Mouse (Mus musculus): ENCODE measurements around the gene Pate2.

GRCm38 (mm10) chr9:35529796-35530195 is 40.3 kb upstream of the Pate2 start:
- TF ChIP-seq POLR2A (IDR thresholded peaks at IDR 0.05; ENCODE audit: borderline replicate concordance, low read depth, low read length) (no peak), CTCF (IDR thresholded peaks at IDR 0.05; ENCODE audit: low read depth, low read length) (no peak)

All from bone marrow macrophage, adult 2 months (primary cell).